Mouse (Mus musculus) liver, embryonic 15.5 days (tissue): ENCODE data around the gene Pan3. TPM values are rescaled to one million over a fixed set of nuclear protein-coding genes. Genes with fewer than 3 reads are reported as not detected.

Source experiments
- ATAC-seq: fragments of 200-750 bp; cut with Nextera tagmentation; 2 replicates; pipeline ENCODE4 v1.8.0; 2017; ENCODE audit warnings: moderate number of reproducible peaks, mild to moderate bottlenecking, moderate library complexity; ENCODE audit not compliant: insufficient read depth
- H3K27ac ChIP-seq: fragments of 300-500 bp; sonication (generic); replicated peaks from 2 replicates; pipeline ENCODE4 v1.5.1; 2015; ENCODE audit warnings: mild to moderate bottlenecking, inconsistent platforms
- H3K27me3 ChIP-seq: fragments of 300-500 bp; sonication (generic); 2 replicates; pipeline ENCODE4 v1.6.1; 2015; ENCODE audit warnings: mild to moderate bottlenecking, inconsistent platforms
- H3K36me3 ChIP-seq: fragments of 300-500 bp; sonication (generic); replicated peaks from 2 replicates; pipeline ENCODE4 v1.6.1; 2015; ENCODE audit warnings: moderate library complexity, mild to moderate bottlenecking, inconsistent platforms
- H3K4me1 ChIP-seq: fragments of 300-500 bp; sonication (generic); replicated peaks from 2 replicates; pipeline ENCODE4 v1.6.1; 2015; ENCODE audit warnings: inconsistent platforms
- H3K4me2 ChIP-seq: fragments of 300-500 bp; sonication (generic); 2 replicates; pipeline ENCODE4 v1.6.1; 2015; ENCODE audit warnings: moderate library complexity, mild to moderate bottlenecking, inconsistent platforms
- H3K4me3 ChIP-seq: fragments of 300-500 bp; sonication (generic); replicated peaks from 2 replicates; pipeline ENCODE4 v1.5.1; 2015; ENCODE audit warnings: mild to moderate bottlenecking, inconsistent platforms
- H3K9ac ChIP-seq: fragments of 300-500 bp; sonication (generic); 2 replicates; pipeline ENCODE4 v1.6.1; 2015; ENCODE audit warnings: moderate library complexity, mild to moderate bottlenecking, inconsistent platforms
- H3K9me3 ChIP-seq: fragments of 300-500 bp; sonication (generic); replicated peaks from 2 replicates; pipeline ENCODE4 v1.6.1; 2016; ENCODE audit warnings: inconsistent platforms
- WGBS: fragments of 180-500 bp; shearing (Covaris S2); methylation state at CpG from one replicate; pipeline ENCODE4 v1.1.7; 2015; ENCODE audit warnings: mixed read lengths; ENCODE audit not compliant: insufficient replicate concordance; 5-methylcytosine and 5-hydroxymethylcytosine counted together
- polyA plus RNA-seq: library from polyadenylated mRNA; unstranded; fragments of >200 nt; fragmentation: Nextera tagmentation; extraction: Ambion mirVana; gene quantifications from 2 replicates; pipeline ENCODE4 v1.2.1, GENCODE M21; 2015

Gene Pan3
- polyA plus RNA-seq, 1 experiment from 2014 or later: 28.7 TPM

GRCm38 (mm10) chr5:147583702-147584298 lies 153.8 kb downstream of the Pan3 start:
- no peaks in the 10 kb centered on the region for H3K27me3 ChIP-seq
- no peak overlapping the region for H3K9ac ChIP-seq
- 0 out of 2 replicates have a peak, but pooled peaks cover 3% of the 10 kb centered on the region for H3K4me1 ChIP-seq
- WGBS: 32% methylated on average over 14 of the region's 14 CpGs
- no peak overlapping the region for H3K27ac ChIP-seq
- no peak overlapping the region; the same call in 1 of the 2 replicates for H3K4me2 ChIP-seq
- no peak overlapping the region for H3K4me3 ChIP-seq
- no peaks in the 10 kb centered on the region for H3K36me3 ChIP-seq
- ATAC-seq: no peak
- no peaks in the 10 kb centered on the region for H3K9me3 ChIP-seq

DNA sequence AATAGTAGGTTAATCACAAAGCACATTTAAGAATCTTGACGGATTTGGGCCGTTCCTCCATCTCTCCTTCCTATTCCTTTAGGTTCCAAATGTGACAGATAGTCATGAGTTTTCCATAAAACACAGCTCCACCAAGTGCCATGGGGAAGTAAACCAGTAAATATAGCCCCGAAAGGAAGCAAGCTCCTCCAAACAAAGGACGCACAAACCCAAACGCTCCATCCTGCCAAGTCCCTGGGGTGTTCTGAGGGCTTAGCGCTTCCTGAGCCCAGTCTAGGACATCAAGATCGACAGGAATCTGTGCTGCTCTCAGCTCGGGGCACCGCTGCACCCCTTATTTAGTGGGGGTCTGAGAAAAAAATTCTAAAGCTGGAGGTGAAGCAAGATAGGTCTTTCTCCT lies 154.7 kb downstream of the Pan3 start:
- Histone ChIP-seq H3K4me1 (0 out of 2 replicates have a peak, but pooled peaks cover 6% of the 10 kb centered on the region), H3K9ac (no peak overlapping the region), H3K9me3 (no peaks in the 10 kb centered on the region), H3K36me3 (no peaks in the 10 kb centered on the region), H3K27ac (no peak overlapping the region), H3K4me2 (no peak overlapping the region), H3K27me3 (no peaks in the 10 kb centered on the region), H3K4me3 (no peak overlapping the region)
- WGBS: 49% methylated on average over 9 of the region's 9 CpGs
- no peak for ATAC-seq

DNA sequence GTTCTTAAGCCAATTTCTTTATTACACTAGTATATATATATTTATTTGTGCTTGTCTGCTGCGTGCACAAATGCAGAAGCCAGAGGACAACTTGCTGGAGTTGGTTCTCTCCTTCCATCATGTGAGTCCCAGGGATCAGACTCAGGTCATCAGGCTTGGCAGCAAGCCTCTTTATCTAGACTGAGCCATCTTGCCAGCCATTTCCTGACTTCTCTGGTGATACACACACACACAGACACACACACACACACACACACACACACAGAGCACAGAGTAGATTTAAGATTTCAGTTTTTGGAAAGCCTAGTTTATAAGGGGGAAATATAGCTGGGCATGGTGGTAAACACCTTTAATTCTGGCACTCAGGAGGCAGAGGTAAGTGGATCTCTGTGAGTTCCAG lies 155.1 kb downstream of the Pan3 start:
- no peak overlapping the region for H3K27ac ChIP-seq
- no peak overlapping the region for H3K9ac ChIP-seq
- H3K4me3 ChIP-seq: no peak overlapping the region
- no peaks in the 10 kb centered on the region for H3K9me3 ChIP-seq
- H3K27me3 ChIP-seq: no peaks in the 10 kb centered on the region
- H3K4me1 ChIP-seq: 0 out of 2 replicates have a peak, but pooled peaks cover 7% of the 10 kb centered on the region
- ATAC-seq: no peak
- no peaks in the 10 kb centered on the region for H3K36me3 ChIP-seq
- WGBS: 22% methylated on average over 1 of the region's 1 CpGs
- H3K4me2 ChIP-seq: no peak overlapping the region

GRCm38 (mm10) chr5:147589814-147590213 lies 159.9 kb downstream of the Pan3 start:
- Histone ChIP-seq H3K36me3 (no peaks in the 10 kb centered on the region), H3K9ac (no peak overlapping the region), H3K27me3 (no peaks in the 10 kb centered on the region), H3K27ac (peak overlapping the region; percentile 38; the same call in 1 of the 2 replicates), H3K4me2 (no peak overlapping the region), H3K9me3 (no peaks in the 10 kb centered on the region), H3K4me3 (no peak overlapping the region), H3K4me1 (0 out of 2 replicates have a peak, but pooled peaks cover 4% of the 10 kb centered on the region)
- WGBS: 20% methylated on average over 12 of the region's 12 CpGs
- ATAC-seq: peak; percentile 34; the same call in 1 of the 2 replicates

DNA sequence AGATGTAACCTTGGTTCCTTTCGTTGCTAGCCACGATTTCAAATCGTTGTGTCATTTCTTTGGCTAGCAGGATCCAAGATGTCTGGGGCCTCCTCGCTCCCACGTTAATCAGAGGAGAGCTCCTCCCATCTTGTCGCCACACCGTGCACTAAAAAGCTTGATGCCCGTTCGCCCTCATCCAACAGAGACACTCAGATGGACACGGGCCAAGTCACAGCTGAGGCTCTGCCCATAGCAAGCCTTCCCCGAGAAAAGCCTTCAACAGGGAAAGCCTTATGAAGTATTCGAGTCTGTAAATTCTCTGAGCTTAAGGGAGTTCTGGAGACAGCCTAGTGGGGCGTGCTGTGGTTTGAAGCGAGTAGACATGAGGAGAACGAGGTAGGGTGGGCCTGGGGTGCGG lies 167.9 kb downstream of the Pan3 start:
- Histone ChIP-seq H3K9ac (no peak overlapping the region), H3K4me3 (no peak overlapping the region), H3K27me3 (no peaks in the 10 kb centered on the region), H3K4me2 (no peak overlapping the region), H3K9me3 (no peaks in the 10 kb centered on the region), H3K4me1 (no peaks in the 10 kb centered on the region), H3K27ac (no peak overlapping the region), H3K36me3 (no peaks in the 10 kb centered on the region)
- no peak for ATAC-seq
- WGBS: 65% methylated on average over 16 of the region's 16 CpGs

Other genes starting within 250 kb of the Pan3 start
- gene Gsx1, start 241.5 kb upstream of the Pan3 start, polyA plus RNA-seq: not detected in 2 replicates
- not detected in 2 replicates for gene Pdx1, start 160.2 kb upstream of the Pan3 start, polyA plus RNA-seq
- not detected in 2 replicates for gene Cdx2, start 122.9 kb upstream of the Pan3 start, polyA plus RNA-seq
- 1.0 and 1.5 TPM in 2 replicates for gene Urad, start 107.7 kb upstream of the Pan3 start, polyA plus RNA-seq
- gene Flt3, start 29.7 kb upstream of the Pan3 start, polyA plus RNA-seq: 1.4 and 1.8 TPM in 2 replicates